Mouse (Mus musculus) left cerebral cortex, postnatal 36 days (tissue): ENCODE data around the gene Vsx1. TPM values are rescaled to one million over a fixed set of nuclear protein-coding genes. Genes with fewer than 3 reads are reported as not detected.
A peak's percentile ranks its signal among the peaks of the same experiment; 100 is the strongest.

Experiments used
- DNase-seq, 2 experiments: peaks; one replicate each; pipeline ENCODE4 v3.0.0; 2021 to 2022; ENCODE audit warnings: low spot score in 2 of 2, mixed read lengths in 1 of 2
- intact Hi-C: fragments of 180-260 bp; cut with DNase I; formaldehyde crosslinking; loops from one replicate; pipeline ENCODE4 v1.15.1; 2025
- total RNA-seq, 2 experiments: library from RNA; stranded (reverse); gene quantifications; 2 replicates each; pipeline ENCODE4 v1.2.3; 2021

Vsx1 gene
- under 1 TPM in 1 of 2 experiments, not detected in 1; 0.09 TPM for total RNA-seq

DNA sequence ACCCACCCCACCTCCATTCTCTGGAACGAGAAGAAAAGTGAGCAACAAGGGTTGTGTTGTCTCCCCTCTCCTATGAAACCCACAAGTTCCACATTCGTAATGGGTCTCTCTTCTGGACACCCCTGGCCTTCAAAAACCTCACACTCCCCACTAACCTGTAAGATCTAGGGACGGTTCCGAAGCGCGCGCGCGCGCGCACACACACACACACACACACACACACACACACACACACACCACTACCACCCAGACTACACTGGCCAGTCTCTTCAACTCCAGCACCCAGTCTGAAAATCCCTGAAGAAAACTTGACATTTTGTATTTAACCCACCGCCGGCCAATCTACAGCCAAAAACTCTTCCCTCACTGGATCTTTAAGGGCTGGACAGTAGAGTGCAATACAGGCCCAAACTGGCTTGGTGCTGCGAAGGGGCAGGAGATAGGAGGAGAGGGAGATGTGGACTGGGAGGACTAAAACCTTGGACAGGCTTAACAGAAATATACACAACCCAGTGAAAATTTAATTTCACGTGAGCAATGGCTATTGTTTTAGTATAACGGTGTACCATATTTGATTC lies at the start of gene Vsx1:
Vsx1 (minus strand) TSS at position 138 of the 578 bp plus-strand sequence.
- intact Hi-C loops = no loop called here
- DNase-seq = no peak

DNA sequence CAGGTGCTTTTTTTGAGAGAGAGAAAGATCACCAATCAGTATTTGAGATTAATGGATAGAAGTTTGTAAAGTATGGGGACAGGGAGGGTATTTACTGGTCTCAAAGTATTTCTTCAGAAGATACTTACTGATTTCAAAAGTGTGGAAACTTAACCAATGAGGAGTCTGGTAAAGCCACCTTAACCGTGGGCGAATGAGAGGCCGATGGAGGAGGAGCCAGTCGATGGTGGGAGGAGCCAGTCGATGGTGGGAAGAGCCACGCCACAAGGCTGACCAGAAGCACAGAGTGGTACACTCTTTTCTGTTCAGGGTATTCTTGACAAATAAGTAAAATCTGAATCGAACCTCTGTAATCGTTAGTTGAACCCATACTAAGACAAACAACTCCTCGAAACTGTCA lies 48.7 kb upstream of the Vsx1 start:
- DNase-seq = no peak
- intact Hi-C loops = no loop called here

DNA sequence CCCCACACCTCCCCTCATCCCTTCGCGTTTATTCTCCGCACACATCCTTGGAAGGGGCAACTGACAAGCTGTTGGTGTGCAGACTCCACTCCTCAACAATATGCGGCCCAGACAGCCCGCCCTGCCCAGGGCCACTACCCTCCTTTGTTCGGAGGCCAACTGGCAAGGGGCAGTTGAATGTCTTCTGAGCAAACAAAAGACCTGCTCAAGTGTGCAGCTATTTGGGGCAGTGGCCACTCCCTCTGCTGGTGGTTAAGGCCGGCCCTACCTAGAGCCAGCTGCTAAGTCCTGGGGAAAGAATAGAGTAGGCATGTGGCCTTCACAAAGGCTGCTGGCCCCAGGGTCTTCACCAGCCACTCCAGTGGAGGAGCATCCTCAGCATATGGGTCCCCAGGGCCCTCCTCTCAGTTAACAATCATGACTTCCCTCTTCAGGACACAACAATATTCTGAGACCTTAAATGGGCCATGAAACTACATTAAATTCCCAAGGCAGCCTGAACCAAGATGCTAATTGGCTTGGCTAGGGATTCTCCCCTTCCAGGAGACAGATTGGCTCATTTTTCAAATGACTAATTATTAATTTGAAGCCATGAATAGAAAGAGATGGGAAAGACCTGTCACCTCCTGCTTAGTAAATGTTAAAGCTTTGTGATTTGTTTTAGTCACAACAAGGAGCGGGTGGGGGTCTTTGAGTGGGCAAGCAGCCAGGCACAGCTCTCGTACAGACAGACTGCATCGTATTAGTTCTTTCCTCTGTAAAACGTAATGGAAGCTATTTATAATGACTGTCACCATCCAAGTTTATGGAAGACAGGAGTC lies 46.8 kb upstream of the Vsx1 start:
- no peak for DNase-seq
- intact Hi-C loops = no loop called here

DNA sequence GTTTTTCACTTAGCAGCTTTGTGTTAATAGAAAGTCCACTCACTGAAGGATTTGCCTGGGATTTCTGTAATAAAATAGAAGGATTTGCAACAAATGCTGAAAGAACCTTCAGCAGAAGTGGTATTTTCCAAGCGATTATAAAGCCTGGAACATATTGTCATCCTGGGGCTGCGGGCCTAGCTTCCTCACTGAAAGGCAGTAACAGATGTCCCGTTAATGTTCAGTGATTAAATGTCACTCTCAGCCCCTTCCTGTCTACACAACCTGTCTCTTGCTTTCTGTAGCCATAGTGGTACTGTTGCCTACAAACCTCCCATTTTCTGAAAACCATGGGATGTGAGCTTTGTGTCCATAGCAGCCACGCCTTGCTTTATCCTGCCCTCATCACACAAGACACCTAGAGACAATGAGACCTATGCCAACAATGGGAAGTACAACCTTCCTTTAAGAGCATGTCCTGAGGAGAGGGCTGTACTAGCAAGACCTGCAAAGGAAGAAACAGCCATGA lies 23.1 kb upstream of the Vsx1 start:
- intact Hi-C loops = no loop called here
- no peak for DNase-seq

DNA sequence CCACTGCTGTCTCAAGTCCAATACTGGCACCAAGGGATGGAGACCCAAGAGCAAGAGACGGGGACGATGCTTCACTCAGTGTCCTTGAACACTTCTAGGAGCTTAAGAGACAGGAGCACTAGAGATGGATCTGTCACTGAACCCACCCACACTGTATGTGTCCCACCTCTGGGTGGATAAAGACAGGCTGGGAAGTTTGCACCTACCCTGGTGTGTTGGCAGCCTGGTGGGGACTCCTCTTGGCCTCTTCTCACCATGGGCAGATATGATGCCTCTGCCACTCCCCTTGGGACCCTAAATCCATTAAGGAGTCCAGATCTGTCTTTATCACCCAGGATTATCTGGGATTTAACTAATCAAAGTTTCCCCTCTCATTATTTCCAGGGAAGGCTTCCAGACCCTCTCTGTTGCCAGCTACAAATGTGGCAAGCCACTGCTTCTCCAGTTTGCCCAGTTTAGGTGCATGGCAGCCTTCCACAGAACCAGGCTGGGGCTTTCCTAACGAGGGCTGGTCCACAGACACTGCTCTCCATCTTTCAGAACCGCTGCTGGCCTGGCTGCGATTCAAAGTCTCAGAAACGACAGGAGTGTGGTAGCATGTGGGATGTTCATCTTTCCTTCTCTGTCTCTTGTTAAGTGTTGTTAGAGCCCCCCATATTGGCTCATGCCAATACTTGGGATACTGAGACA lies 2.5 kb upstream of the Vsx1 start:
- DNase-seq = no peak
- intact Hi-C loops = no loop called here

DNA sequence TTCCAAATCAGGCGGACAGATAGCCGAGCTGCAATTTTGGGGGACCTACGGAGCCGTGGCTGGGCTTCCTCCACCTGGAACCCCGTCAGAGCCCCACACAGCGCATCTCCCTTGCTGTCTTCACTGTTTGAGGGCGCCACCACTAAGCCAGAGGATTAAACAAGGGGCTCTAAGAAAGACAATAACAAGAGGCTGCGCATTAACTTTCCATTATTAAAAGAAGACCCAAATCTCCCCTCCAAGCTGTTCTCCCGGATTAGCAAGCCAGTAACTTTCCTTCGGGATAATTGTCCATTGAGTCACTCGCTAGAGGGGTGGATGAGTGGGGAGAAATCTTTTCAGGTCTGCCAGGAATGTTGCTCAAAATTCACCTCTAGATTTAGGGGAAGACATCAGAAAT lies 1.1 kb upstream of the Vsx1 start:
- DNase-seq = no peak
- intact Hi-C loops = no loop called here

DNA sequence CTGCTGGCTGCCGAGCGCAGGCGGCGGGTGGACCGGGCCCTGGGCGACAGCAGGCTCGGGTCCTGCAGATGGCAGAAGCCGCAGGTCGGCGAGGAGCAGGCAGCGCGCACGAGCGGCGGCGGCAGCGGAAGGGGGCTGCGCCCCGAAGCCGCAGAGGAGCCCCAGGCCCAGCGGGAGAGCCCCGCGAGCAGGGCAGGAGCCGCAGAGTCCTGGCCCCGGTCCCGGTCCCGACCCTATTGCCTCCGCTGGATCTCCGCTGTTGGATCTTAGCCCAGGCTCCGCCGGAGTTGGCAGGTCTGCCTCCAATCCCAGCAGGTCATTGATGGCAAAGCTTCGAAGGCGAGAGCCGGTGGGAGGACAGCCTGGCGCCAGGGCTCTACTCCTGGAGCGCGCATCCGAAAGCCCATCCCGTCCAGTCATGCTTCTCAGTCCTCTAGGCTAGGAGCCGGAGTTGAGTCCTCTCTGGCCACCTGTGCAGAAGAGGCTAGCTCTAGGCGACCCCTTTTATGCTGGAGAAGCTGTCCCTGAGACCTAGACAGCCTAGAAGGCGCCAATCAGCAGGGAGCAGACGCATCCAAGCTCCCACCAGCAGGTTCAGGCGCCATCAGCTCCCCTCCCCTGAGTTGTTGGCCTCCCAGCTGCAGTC lies 496 bp downstream of the Vsx1 start:
- peak in 1 of 2 experiments; percentile 29 for DNase-seq
- intact Hi-C loops = no loop called here

DNA sequence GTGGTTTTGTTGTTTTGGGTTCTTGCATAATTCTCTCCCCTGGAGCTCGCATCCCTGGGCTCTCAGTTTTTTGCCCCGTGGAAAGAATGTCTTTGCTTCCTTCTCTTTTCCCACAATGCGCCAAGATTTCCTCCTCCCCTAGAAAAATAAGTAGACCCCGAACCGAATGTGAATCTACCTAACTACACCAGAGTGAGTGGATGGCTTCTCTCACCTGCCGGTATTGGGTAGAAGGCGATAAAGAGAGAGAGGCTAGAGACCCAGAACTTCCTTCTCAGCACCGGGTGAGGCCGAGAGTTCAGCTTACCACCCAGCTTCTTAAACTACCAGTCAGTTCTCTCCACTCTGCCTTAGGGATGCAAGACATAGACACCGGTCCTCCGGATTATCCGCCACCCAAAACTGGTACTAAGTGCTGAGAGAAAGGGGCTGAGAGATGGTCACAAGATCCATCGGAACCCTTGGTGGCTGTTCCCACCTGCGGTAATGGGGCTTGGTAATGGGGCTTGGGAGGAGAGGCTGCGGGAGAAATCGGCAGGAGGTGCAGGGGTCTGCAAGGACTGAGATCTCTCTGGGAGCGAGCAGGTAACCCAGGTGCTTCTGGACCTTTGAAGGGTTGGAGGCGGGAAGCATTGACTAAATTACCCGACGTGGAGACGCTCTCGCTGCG lies 1.2 kb downstream of the Vsx1 start:
- no peak for DNase-seq
- intact Hi-C loops = no loop called here

DNA sequence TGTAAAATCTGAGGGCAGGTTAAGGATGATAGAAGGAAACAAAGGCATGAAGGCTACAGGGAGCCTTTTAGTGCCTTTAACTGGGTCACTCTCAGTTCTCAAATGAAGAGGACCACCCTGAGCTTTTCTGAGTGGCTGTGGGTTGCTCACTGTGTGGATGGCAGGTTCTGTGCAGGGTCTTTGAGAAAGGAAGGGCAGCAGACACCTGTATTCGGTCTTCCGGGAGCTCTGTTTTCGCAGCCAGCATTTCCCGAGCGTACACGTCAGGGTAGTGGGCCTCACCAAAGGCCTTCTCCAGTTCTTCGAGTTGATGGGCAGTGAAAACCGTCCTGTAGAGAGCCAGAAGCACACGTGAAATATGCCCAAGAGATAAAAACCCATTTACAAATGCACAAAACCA lies 3.8 kb downstream of the Vsx1 start:
- intact Hi-C loops = no loop called here
- DNase-seq = no peak

DNA sequence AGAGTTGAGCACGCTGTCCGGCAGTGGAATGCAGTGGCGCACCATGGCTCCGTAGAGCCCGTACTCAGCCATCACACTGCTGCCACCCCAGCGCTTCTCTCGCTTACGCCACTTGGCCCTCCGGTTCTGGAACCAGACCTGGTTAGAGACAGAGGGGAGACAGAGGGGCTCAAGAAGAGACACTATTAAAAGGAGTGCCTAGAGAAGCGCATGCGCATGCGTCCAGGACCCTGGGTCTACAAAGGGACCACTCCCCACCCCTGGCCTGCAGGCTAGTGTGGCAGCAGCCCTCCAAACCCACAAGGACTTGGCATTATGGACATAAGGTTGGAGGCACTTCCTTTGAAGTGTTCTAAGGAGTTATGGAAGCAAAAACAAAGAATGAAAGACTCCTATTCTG lies 4.7 kb downstream of the Vsx1 start:
- intact Hi-C loops = no loop called here
- no peak for DNase-seq

DNA sequence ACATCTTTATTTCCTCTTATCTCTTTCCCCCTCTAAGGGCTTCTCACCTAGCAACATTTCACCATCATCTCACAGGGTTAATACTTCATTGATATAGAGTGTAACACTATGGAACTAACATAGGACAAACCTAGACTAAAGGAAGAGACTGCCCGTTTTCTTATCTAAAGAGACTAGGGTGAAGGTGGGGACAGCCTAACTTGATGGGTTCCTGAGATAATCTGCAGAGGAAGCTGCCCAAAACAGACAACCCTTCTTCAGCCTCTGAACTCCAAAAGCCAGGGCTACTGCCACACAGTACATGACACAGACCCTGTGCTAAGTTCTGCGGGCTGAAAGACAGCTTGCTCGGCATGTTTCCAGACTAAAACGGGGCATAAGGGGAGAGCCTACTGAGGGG lies 7.6 kb downstream of the Vsx1 start:
- intact Hi-C loops = no loop called here
- DNase-seq = no peak

DNA sequence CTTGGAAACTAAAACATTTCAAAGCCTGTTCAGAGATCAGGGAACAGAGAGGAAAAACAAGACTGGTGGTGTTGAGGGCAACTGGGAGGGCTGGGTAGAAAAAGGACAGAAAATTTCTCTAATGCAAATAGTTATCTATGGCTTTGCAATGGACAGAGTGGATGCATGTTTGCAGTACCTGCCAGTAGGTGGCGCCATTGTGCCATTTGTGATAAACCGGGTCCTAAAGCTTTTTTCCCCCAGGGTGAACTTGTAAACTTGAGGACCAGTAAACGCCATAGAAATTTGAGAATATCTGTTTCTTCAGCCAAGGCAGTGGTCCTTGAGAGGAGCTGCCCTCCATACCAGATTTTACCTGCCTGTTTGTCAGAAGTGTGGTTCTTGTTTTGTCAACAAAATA lies 10.8 kb downstream of the Vsx1 start:
- intact Hi-C loops = loop anchor here (2.0 to 5.0 kb wide), 2 partner anchors 70 to 324 kb away; partner anchors contain the start of gene Entpd6
- DNase-seq = peak in 1 of 2 experiments; percentile 57

DNA sequence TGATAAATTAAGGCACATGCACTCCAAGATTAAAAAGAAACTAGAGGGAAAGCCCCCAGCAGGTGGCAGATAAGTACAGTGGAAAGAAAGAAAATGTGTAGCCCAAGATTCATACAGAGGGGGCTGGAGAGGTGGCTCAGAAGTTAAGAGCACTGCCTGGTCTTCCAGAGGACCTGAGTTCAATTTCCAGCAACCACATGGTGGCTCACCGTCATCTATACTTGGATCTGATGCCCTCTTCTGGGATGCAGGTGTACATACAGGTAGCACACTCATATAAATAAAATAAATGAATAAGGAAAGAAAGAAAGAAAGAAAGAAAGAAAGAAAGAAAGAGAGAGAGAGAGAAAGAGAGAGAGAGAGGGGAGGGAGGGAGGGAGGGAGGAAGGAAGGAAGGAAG lies 13.6 kb downstream of the Vsx1 start:
- intact Hi-C loops = loop anchor here (1.0 to 5.0 kb wide), 3 partner anchors 66 to 327 kb away; no protein-coding TSS in a partner anchor
- no peak for DNase-seq

DNA sequence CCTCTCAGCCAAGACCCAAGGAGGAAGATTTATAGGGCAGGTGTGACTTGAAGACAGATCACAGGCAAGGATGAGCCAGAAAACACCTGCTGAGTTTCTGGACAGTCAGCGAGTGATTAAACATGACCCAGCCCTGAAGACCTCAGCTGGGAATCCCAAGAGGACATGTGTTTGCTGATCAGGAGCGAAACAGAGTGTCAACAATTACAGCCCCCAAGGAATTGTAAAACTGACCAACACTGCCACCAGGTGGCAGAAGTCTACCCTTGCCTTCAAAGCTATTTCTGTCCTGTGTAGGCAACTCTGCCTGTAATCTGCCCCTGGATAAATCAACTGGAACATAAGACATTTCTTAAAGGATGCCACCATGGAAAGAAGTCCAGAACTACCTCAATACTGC lies 14.3 kb downstream of the Vsx1 start:
- intact Hi-C loops = loop anchor here (1.0 to 5.0 kb wide), 3 partner anchors 66 to 327 kb away; no protein-coding TSS in a partner anchor
- peak; percentile 50 to 53 for DNase-seq

DNA sequence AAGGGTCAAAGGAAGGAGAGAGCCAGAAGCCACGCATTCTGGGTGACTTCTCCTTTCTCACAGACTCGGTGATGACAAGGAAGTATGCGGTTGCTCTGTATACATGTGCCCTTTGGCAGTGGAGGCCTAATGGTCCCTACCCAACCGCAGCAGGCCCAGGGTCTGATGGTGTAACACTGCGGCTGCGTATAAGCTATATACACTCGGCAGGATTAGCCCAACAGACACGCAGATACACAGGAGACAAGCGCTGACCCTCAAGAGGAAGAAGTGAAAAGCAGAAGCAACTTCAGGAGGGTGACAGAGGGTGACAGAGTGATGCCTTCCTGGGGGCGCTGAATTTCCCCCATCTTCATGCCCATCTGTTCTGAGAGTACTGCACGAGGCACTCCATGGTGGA lies 15.2 kb downstream of the Vsx1 start:
- no peak for DNase-seq
- intact Hi-C loops = loop anchor here (2.0 kb wide), 1 partner anchor 115 kb away; no protein-coding TSS in a partner anchor

DNA sequence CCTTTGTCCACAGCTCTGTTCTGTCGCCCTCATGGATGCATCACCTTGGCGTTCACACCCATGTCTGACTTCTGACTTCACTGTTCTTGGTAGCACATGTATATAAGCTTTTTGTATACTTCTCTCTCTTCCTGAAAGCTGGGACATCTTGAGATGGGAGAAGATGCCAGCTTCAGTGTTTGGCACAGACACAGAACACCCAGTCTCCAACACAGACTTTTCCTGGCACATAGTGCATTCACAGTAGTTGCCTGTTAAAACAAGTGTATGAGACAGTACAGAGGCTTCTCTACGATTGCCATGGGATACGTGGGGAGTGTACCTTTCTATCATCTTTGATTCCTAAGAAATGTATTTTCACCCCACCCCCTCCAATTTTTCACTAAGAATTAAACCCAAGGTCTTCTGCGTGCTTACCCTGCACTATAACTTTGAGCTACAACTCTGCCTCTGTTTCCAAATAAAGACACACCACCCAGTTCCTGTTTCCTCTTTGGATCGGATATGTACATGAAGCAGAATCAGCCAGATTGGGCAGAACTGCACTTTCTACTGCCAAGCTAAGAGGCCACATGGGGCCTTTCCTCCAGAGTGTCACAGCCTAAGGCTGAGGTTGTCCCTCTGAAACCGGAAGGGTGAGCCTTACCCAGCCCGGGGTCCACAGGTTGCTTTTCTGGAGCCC lies 17.4 kb downstream of the Vsx1 start:
- DNase-seq = peak in 1 of 2 experiments; percentile 43
- intact Hi-C loops = no loop called here

DNA sequence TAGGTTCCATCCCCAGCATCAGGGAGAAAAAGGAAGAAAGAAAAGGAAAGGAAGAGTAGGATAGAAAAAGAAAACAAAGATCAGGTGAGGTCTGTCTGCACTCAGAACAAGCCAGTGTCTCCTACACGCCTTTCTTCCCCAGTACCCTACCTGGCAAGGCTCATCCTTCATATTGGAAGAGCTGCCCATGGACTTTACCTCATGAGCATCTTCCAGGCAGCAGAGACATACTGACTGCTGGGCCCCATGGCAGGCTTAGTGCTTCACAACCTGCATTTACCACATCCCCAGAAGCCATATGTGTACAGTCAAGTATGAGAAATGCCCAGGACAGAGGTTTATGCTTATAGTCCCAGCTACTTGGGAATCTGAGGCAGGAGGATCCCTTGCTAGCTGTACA lies 18.2 kb downstream of the Vsx1 start:
- DNase-seq = no peak
- intact Hi-C loops = no loop called here

DNA sequence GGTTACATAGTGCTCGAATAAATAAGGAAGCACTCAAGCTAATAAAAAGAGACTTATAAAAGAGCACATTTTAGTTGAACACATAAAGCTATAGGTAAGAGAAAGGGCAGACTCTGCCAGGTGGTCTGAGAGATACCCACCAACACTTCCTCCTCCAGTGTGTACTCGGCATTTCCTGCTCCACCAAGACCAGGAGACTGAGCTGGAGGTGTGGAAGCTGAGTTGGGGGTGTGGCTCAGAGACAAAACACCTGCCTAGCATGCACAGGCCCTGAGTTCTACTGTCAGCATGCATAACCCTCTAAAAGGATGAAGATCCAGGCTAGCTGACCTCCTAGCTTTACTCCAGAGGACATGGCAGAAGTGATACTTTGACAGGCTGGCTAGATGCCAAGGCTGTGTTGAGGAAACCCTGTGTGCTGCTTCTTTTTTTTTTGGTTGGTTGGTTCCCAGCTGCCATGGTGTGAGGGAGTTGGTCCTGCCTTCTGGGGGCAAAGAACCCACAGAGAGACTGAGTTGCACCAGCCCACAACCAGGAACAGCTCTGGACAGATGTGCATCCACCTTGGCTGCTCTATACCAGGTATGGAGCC lies 19.6 kb downstream of the Vsx1 start:
- no peak for DNase-seq
- intact Hi-C loops = no loop called here
